Mouse (Mus musculus): ENCODE results near the gene Emc1. TPM values are rescaled to one million over a fixed set of nuclear protein-coding genes. Genes with fewer than 3 reads are reported as not detected.

Gene Emc1
- polyA plus RNA-seq (2012; rRNA removed) (9.4 and 10.6 TPM in 2 replicates), polyA plus RNA-seq (2014; fragmentation: Nextera tagmentation; extraction: Ambion mirVana) (5.3 and 6.5 TPM in 2 replicates)

DNA sequence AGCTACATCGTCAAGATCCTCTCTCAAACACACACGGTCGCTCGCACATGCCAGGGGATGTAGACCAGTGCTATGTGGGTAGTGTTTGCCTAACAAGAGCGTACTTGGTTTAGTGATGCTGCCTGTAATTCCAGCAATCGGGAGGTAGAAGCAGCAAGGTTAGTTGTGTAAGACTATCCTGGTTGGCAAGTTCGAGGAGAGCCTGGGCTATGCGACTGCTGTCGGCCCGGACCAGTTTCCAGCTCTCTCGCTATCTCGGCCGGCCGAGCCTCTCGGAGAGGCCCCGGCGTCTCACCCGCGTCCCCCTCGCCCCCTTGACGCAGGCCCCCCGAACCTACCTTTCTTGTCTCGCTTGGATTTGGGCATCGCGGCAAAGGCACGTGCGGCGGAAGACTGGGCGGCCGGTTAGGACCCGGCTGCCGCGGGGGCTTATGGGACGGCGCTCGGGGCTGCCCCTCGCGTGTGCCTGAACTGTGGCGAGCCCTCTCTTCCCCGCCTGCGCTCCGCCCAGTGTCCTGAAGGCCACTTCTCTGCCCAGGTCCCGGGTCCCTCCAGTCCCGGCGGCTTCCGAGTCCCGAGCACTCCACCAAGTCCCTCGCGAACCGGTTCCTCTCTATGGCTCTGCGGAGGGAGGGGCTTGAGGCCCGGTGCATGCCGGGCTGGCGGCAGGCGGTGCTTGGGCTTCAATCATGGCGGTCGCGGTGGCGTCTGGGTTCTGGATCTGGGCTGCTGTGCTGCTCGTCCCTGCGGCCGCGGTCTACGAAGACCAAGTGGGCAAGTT, at the start of gene Emc1, which contains the start of the genes Mrto4 and Ubr4:
Emc1 (plus strand) TSS at position 657 of the 781 bp plus-strand sequence.
Mrto4 (minus strand) TSS at position 646 of the 781 bp plus-strand sequence.
Ubr4 (plus strand) TSS at position 679 of the 781 bp plus-strand sequence.
- peak within 1 kb of the TSS; percentile 89 to 92 for H3K4me3 ChIP-seq (ENCODE audit: insufficient read depth in 1 of 2, low read depth in 2 of 2, low read length in 2 of 2)
- H3K36me3 ChIP-seq (replicated peaks; ENCODE audit: control insufficient read depth, insufficient read depth, low read depth), result peaks cover 39% of the 10 kb centered on the region
- no peaks in the 10 kb centered on the region for H3K27me3 ChIP-seq (ENCODE audit: control insufficient read depth, insufficient read depth, low read length)
- peak within 1 kb of the TSS; percentile 79 for H3K9ac ChIP-seq (replicated peaks)
- peak within 1 kb of the TSS; percentile 61 for H3K27ac ChIP-seq
- 0 out of 2 replicates have a peak, but pooled peaks have one; percentile 32 for TF ChIP-seq EP300 (IDR thresholded peaks at IDR 0.05; ENCODE audit: low read depth)
- no peak for TF ChIP-seq CTCF (IDR thresholded peaks at IDR 0.05; ENCODE audit: low read depth)
- WGBS (ENCODE audit: insufficient replicate concordance), result under 1% methylated on average over 64 of the region's 64 CpGs
- peaks cover 6 to 19% of the 10 kb centered on the region in 2 experiments; a peak in 3 of 4 replicates for H3K4me1 ChIP-seq (replicated peaks; ENCODE audit: control insufficient read depth in 2 of 2, insufficient read depth in 2 of 2, low read length in 1 of 2)
- H3K4me2 ChIP-seq (ENCODE audit: low read depth), result peak within 1 kb of the TSS; percentile 83
- H3K9me3 ChIP-seq (ENCODE audit: control insufficient read depth, low read length), result no peaks in the 10 kb centered on the region
- DNase-seq (ENCODE audit: low read depth in 3 of 3, low spot score in 3 of 3) (peak; percentile 65 to 76 (median 69)), ATAC-seq (ENCODE audit: insufficient read depth) (peak; percentile 93)

GRCm38 (mm10) chr4:139305521-139305920, 46.9 kb upstream of the Emc1 start:
- 84% methylated on average over 3 of the region's 3 CpGs for WGBS (ENCODE audit: insufficient replicate concordance)
- H3K36me3 ChIP-seq (replicated peaks; ENCODE audit: control insufficient read depth, insufficient read depth, low read depth), result no peaks in the 10 kb centered on the region
- no peak overlapping the region for H3K4me3 ChIP-seq (ENCODE audit: insufficient read depth in 1 of 2, low read depth in 2 of 2, low read length in 2 of 2)
- H3K9ac ChIP-seq (replicated peaks), result no peak overlapping the region
- no peak overlapping the region for H3K27ac ChIP-seq
- DNase-seq (ENCODE audit: low read depth in 3 of 3, low spot score in 3 of 3), result no peak
- H3K9me3 ChIP-seq (ENCODE audit: control insufficient read depth, low read length), result no peaks in the 10 kb centered on the region
- ATAC-seq (ENCODE audit: insufficient read depth), result no peak
- H3K27me3 ChIP-seq (ENCODE audit: control insufficient read depth, insufficient read depth, low read length), result no peaks in the 10 kb centered on the region
- no peak for TF ChIP-seq EP300 (IDR thresholded peaks at IDR 0.05; ENCODE audit: low read depth)
- no peak for TF ChIP-seq CTCF (IDR thresholded peaks at IDR 0.05; ENCODE audit: low read depth)
- no peak overlapping the region for H3K4me2 ChIP-seq (ENCODE audit: low read depth)
- H3K4me1 ChIP-seq (replicated peaks; ENCODE audit: control insufficient read depth in 2 of 2, insufficient read depth in 2 of 2, low read length in 1 of 2), result peaks cover 4 to 5% of the 10 kb centered on the region in 2 experiments; a peak in 3 of 4 replicates

DNA sequence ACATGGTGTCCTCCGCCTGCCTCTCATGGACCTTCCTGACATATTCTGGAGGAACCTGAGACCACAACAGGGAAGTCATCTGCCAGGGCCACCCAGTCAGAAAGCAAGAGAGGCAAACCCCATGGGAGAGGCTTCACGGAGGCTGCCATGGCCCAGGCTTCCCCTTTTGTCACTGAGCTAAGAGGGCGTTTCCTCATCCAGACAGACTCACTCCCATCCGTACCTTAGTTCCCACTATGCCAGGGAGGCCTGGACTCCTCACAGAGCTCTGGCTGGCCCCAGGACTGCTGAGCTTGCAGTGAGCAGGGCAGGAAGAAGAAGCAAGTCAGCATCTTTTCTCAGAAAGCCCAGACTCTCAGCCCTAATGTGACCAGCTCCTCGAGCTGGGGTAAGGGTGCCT, 44.5 kb upstream of the Emc1 start:
- no peak overlapping the region for H3K9ac ChIP-seq (replicated peaks)
- DNase-seq (ENCODE audit: low read depth in 3 of 3, low spot score in 3 of 3) (no peak), ATAC-seq (ENCODE audit: insufficient read depth) (no peak)
- no peaks in the 10 kb centered on the region for H3K36me3 ChIP-seq (replicated peaks; ENCODE audit: control insufficient read depth, insufficient read depth, low read depth)
- H3K4me1 ChIP-seq (replicated peaks; ENCODE audit: control insufficient read depth in 2 of 2, insufficient read depth in 2 of 2, low read length in 1 of 2), result peaks cover 4 to 10% of the 10 kb centered on the region in 2 experiments; a peak in 3 of 4 replicates
- no peak overlapping the region for H3K27ac ChIP-seq
- H3K27me3 ChIP-seq (ENCODE audit: control insufficient read depth, insufficient read depth, low read length), result no peaks in the 10 kb centered on the region
- WGBS (ENCODE audit: insufficient replicate concordance), result 40% methylated on average over 5 of the region's 5 CpGs
- no peaks in the 10 kb centered on the region for H3K9me3 ChIP-seq (ENCODE audit: control insufficient read depth, low read length)
- no peak for TF ChIP-seq EP300 (IDR thresholded peaks at IDR 0.05; ENCODE audit: low read depth)
- TF ChIP-seq CTCF (IDR thresholded peaks at IDR 0.05; ENCODE audit: low read depth), result no peak
- H3K4me2 ChIP-seq (ENCODE audit: low read depth), result no peak overlapping the region
- no peak overlapping the region for H3K4me3 ChIP-seq (ENCODE audit: insufficient read depth in 1 of 2, low read depth in 2 of 2, low read length in 2 of 2)

- TF ChIP-seq EP300 (IDR thresholded peaks at IDR 0.05; ENCODE audit: low read depth) (no peak), CTCF (IDR thresholded peaks at IDR 0.05; ENCODE audit: low read depth) (peak; percentile 28; the same call in 1 of the 2 replicates)
- WGBS (ENCODE audit: insufficient replicate concordance), result 46% methylated on average over 6 of the region's 6 CpGs
These were observed 42.7 kb upstream of the Emc1 start for GRCm38 (mm10) chr4:139309651-139310050.

More at GRCm38 (mm10) chr4:139309651-139310050, 42.7 kb upstream of the Emc1 start:
- no peaks in the 10 kb centered on the region for H3K27me3 ChIP-seq (ENCODE audit: control insufficient read depth, insufficient read depth, low read length)
- H3K9me3 ChIP-seq (ENCODE audit: control insufficient read depth, low read length), result no peaks in the 10 kb centered on the region
- H3K36me3 ChIP-seq (replicated peaks; ENCODE audit: control insufficient read depth, insufficient read depth, low read depth), result no peaks in the 10 kb centered on the region
- peaks cover 4 to 10% of the 10 kb centered on the region in 2 experiments; a peak in 3 of 4 replicates for H3K4me1 ChIP-seq (replicated peaks; ENCODE audit: control insufficient read depth in 2 of 2, insufficient read depth in 2 of 2, low read length in 1 of 2)
- peak overlapping the region; percentile 76 to 86 for H3K4me3 ChIP-seq (ENCODE audit: insufficient read depth in 1 of 2, low read depth in 2 of 2, low read length in 2 of 2)
- peak overlapping the region; percentile 77 for H3K9ac ChIP-seq (replicated peaks)
- H3K27ac ChIP-seq, result no peak overlapping the region
- DNase-seq (ENCODE audit: low read depth in 3 of 3, low spot score in 3 of 3), result no peak
- peak overlapping the region; percentile 99 for H3K4me2 ChIP-seq (ENCODE audit: low read depth)
- ATAC-seq (ENCODE audit: insufficient read depth), result no peak
